Mouse (Mus musculus): Measurements from ENCODE around the gene Hcst. TPM values are rescaled to one million over a fixed set of nuclear protein-coding genes. Genes with fewer than 3 reads are reported as not detected.

The Hcst gene
- polyA plus RNA-seq, 1 experiment from 2014 or later, result 0.95 TPM

Other genes with a start within 250 kb of the Hcst start
- gene Cox7a1, start 235.7 kb downstream of the Hcst start, polyA plus RNA-seq (2015; fragmentation: Nextera tagmentation; extraction: Ambion mirVana), result 5.7 and 5.9 TPM in 2 replicates
- gene Capns1, start 221.0 kb downstream of the Hcst start, polyA plus RNA-seq (2015; fragmentation: Nextera tagmentation; extraction: Ambion mirVana), result 88.7 and 88.9 TPM in 2 replicates
- 165 and 194 TPM in 2 replicates for gene Polr2i, start 187.9 kb downstream of the Hcst start, polyA plus RNA-seq (2015; fragmentation: Nextera tagmentation; extraction: Ambion mirVana)
- 405 and 478 TPM in 2 replicates for gene Tbcb, start 187.6 kb downstream of the Hcst start, polyA plus RNA-seq (2015; fragmentation: Nextera tagmentation; extraction: Ambion mirVana)
- 0.26 TPM in 1 of 2 replicates, not detected in the other for gene Ovol3, start 184.1 kb downstream of the Hcst start, polyA plus RNA-seq (2015; fragmentation: Nextera tagmentation; extraction: Ambion mirVana)
- gene Thap8, start 139.8 kb downstream of the Hcst start, polyA plus RNA-seq (2015; fragmentation: Nextera tagmentation; extraction: Ambion mirVana), result 0.86 and 0.93 TPM in 2 replicates
- gene Wdr62, start 139.4 kb downstream of the Hcst start, polyA plus RNA-seq (2015; fragmentation: Nextera tagmentation; extraction: Ambion mirVana), result 2.6 and 5.5 TPM in 2 replicates
- gene Clip3, start 128.1 kb downstream of the Hcst start, polyA plus RNA-seq (2015; fragmentation: Nextera tagmentation; extraction: Ambion mirVana), result 82.4 and 89.7 TPM in 2 replicates
- gene Alkbh6, start 111.1 kb downstream of the Hcst start, polyA plus RNA-seq (2015; fragmentation: Nextera tagmentation; extraction: Ambion mirVana), result 131 and 141 TPM in 2 replicates
- 18.9 and 24.7 TPM in 2 replicates for gene Syne4, start 105.0 kb downstream of the Hcst start, polyA plus RNA-seq (2015; fragmentation: Nextera tagmentation; extraction: Ambion mirVana)
- not detected in 2 replicates for gene E130208F15Rik, start 98.1 kb downstream of the Hcst start, polyA plus RNA-seq (2015; fragmentation: Nextera tagmentation; extraction: Ambion mirVana)
- 16.0 and 16.7 TPM in 2 replicates for gene Sdhaf1, start 96.0 kb downstream of the Hcst start, polyA plus RNA-seq (2015; fragmentation: Nextera tagmentation; extraction: Ambion mirVana)
- 13.5 and 15.7 TPM in 2 replicates for gene Lrfn3, start 57.1 kb downstream of the Hcst start, polyA plus RNA-seq (2015; fragmentation: Nextera tagmentation; extraction: Ambion mirVana)
- 38.6 and 50.0 TPM in 2 replicates for gene Tyrobp, start 6.1 kb downstream of the Hcst start, polyA plus RNA-seq (2015; fragmentation: Nextera tagmentation; extraction: Ambion mirVana)
- gene Nfkbid, start 1.9 kb upstream of the Hcst start, polyA plus RNA-seq (2015; fragmentation: Nextera tagmentation; extraction: Ambion mirVana), result 2.7 and 3.2 TPM in 2 replicates
- gene Aplp1, start 25.7 kb upstream of the Hcst start, polyA plus RNA-seq (2015; fragmentation: Nextera tagmentation; extraction: Ambion mirVana), result 577 and 709 TPM in 2 replicates
- gene Kirrel2, start 37.8 kb upstream of the Hcst start, polyA plus RNA-seq (2015; fragmentation: Nextera tagmentation; extraction: Ambion mirVana), result 0.15 and 0.36 TPM in 2 replicates
- gene Nphs1, start 38.5 kb upstream of the Hcst start, polyA plus RNA-seq (2015; fragmentation: Nextera tagmentation; extraction: Ambion mirVana), result 0.14 and 0.23 TPM in 2 replicates
- 0.42 TPM in 1 of 2 replicates, not detected in the other for gene Prodh2, start 73.8 kb upstream of the Hcst start, polyA plus RNA-seq (2015; fragmentation: Nextera tagmentation; extraction: Ambion mirVana)
- gene Arhgap33, start 115.2 kb upstream of the Hcst start, polyA plus RNA-seq (2015; fragmentation: Nextera tagmentation; extraction: Ambion mirVana), result 78.7 and 91.1 TPM in 2 replicates
- 8.6 and 11.7 TPM in 2 replicates for gene Hspb6, start 132.3 kb upstream of the Hcst start, polyA plus RNA-seq (2015; fragmentation: Nextera tagmentation; extraction: Ambion mirVana)
- 7.9 and 8.6 TPM in 2 replicates for gene Proser3, start 132.4 kb upstream of the Hcst start, polyA plus RNA-seq (2015; fragmentation: Nextera tagmentation; extraction: Ambion mirVana)
- 55.6 and 61.8 TPM in 2 replicates for gene Lin37, start 140.0 kb upstream of the Hcst start, polyA plus RNA-seq (2015; fragmentation: Nextera tagmentation; extraction: Ambion mirVana)
- gene U2af1l4, start 143.4 kb upstream of the Hcst start, polyA plus RNA-seq (2015; fragmentation: Nextera tagmentation; extraction: Ambion mirVana), result 84.2 and 95.2 TPM in 2 replicates
- gene Gm49396, start 143.5 kb upstream of the Hcst start, polyA plus RNA-seq (2015; fragmentation: Nextera tagmentation; extraction: Ambion mirVana), result 14.6 and 14.8 TPM in 2 replicates
- 136 and 139 TPM in 2 replicates for gene Psenen, start 143.8 kb upstream of the Hcst start, polyA plus RNA-seq (2015; fragmentation: Nextera tagmentation; extraction: Ambion mirVana)
- gene Igflr1, start 145.6 kb upstream of the Hcst start, polyA plus RNA-seq (2015; fragmentation: Nextera tagmentation; extraction: Ambion mirVana), result 4.1 and 4.7 TPM in 2 replicates
- gene Kmt2b, start 168.9 kb upstream of the Hcst start, polyA plus RNA-seq (2015; fragmentation: Nextera tagmentation; extraction: Ambion mirVana), result 8.5 and 8.8 TPM in 2 replicates
- 0.37 and 0.44 TPM in 2 replicates for gene Zbtb32, start 179.1 kb upstream of the Hcst start, polyA plus RNA-seq (2015; fragmentation: Nextera tagmentation; extraction: Ambion mirVana)
- 0.87 and 2.3 TPM in 2 replicates for gene Upk1a, start 193.0 kb upstream of the Hcst start, polyA plus RNA-seq (2015; fragmentation: Nextera tagmentation; extraction: Ambion mirVana)
- 1,176 and 1,358 TPM in 2 replicates for gene Cox6b1, start 206.3 kb upstream of the Hcst start, polyA plus RNA-seq (2015; fragmentation: Nextera tagmentation; extraction: Ambion mirVana)
- gene Etv2, start 216.0 kb upstream of the Hcst start, polyA plus RNA-seq (2015; fragmentation: Nextera tagmentation; extraction: Ambion mirVana), result not detected in 2 replicates
- 125 and 129 TPM in 2 replicates for gene Rbm42, start 230.5 kb upstream of the Hcst start, polyA plus RNA-seq (2015; fragmentation: Nextera tagmentation; extraction: Ambion mirVana)
- 22.5 and 29.3 TPM in 2 replicates for gene Haus5, start 245.1 kb upstream of the Hcst start, polyA plus RNA-seq (2015; fragmentation: Nextera tagmentation; extraction: Ambion mirVana)